Mouse (Mus musculus): Measurements from ENCODE around the gene Vps35l. TPM values are rescaled to one million over a fixed set of nuclear protein-coding genes. Genes with fewer than 3 reads are reported as not detected.

The Vps35l gene
- polyA plus RNA-seq, 1 experiment from 2014 or later, result 98.2 TPM

- no peak overlapping the region for H3K9ac ChIP-seq
- peaks cover 36% of the 10 kb centered on the region for H3K36me3 ChIP-seq
- H3K4me1 ChIP-seq, result peaks cover 8% of the 10 kb centered on the region; the same call in 1 of the 2 replicates
- 81% methylated on average over 5 of the region's 5 CpGs for WGBS
- H3K27ac ChIP-seq, result no peak overlapping the region
- no peaks in the 10 kb centered on the region for H3K9me3 ChIP-seq (replicated peaks)
- H3K4me2 ChIP-seq (replicated peaks), result no peak overlapping the region
- H3K27me3 ChIP-seq, result no peaks in the 10 kb centered on the region
- H3K4me3 ChIP-seq, result no peak overlapping the region
- ATAC-seq (ENCODE audit: low FRiP score), result peak; percentile 35; the same call in 1 of the 2 replicates
Measured at GRCm38 (mm10) chr7:118766834-118767224, 26.8 kb downstream of the Vps35l start.

DNA sequence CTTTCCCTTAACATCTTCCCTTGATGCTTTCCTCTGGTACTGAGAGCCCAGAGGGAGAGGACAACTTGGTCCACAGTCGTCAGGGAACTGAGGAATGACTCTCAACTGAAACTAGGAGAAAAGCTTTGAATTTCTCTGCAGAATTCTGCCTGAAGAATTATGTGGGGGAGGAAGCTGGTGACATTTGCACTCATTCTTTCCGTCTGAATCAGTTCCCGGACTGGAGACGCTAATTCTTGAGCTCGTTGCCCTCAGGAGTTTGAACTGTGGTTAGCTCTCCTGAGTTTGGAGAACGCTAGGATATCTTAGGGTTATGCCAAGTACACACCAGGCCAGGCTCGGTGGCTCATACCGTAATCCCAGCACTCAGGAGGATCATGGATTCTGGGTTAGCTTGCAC is 29.2 kb downstream of the Vps35l start:
- peaks cover 23% of the 10 kb centered on the region for H3K36me3 ChIP-seq
- no peak overlapping the region for H3K27ac ChIP-seq
- 88% methylated on average over 8 of the region's 8 CpGs for WGBS
- no peak overlapping the region for H3K9ac ChIP-seq
- no peak for ATAC-seq (ENCODE audit: low FRiP score)
- no peaks in the 10 kb centered on the region for H3K27me3 ChIP-seq
- H3K4me3 ChIP-seq, result no peak overlapping the region
- no peaks in the 10 kb centered on the region for H3K9me3 ChIP-seq (replicated peaks)
- peaks cover 8% of the 10 kb centered on the region; the same call in 1 of the 2 replicates for H3K4me1 ChIP-seq
- H3K4me2 ChIP-seq (replicated peaks), result no peak overlapping the region

DNA sequence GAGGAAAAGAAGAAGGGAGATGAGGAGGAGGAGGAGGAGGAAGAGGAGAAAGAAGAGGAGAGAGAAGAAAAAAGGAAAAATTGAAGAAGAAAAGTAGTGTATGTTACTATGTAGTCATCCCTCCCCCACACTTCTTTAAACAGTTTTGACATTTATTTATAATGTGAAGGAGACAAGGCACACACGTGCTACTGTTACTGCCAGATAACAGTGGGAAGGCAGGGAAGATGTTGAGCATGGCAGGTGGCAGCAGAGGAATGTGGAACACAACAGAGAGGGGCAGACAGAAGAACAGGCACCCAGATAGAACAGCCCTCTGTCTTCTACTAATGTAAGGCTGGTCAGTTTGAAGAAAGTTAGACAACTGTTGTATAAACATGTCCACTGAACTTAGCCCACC is 29.6 kb downstream of the Vps35l start:
- no peak overlapping the region for H3K9ac ChIP-seq
- H3K9me3 ChIP-seq (replicated peaks), result no peaks in the 10 kb centered on the region
- no peaks in the 10 kb centered on the region for H3K27me3 ChIP-seq
- H3K27ac ChIP-seq, result no peak overlapping the region
- H3K4me3 ChIP-seq, result no peak overlapping the region
- WGBS, result 42% methylated on average over 1 of the region's 1 CpGs
- peaks cover 8% of the 10 kb centered on the region; the same call in 1 of the 2 replicates for H3K4me1 ChIP-seq
- peaks cover 19% of the 10 kb centered on the region for H3K36me3 ChIP-seq
- H3K4me2 ChIP-seq (replicated peaks), result no peak overlapping the region
- ATAC-seq (ENCODE audit: low FRiP score), result no peak

GRCm38 (mm10) chr7:118773027-118773426 is 33.0 kb downstream of the Vps35l start:
- 0 out of 2 replicates have a peak, but pooled peaks cover 5% of the 10 kb centered on the region for H3K4me1 ChIP-seq
- H3K36me3 ChIP-seq, result peaks cover 30% of the 10 kb centered on the region
- no peak for ATAC-seq (ENCODE audit: low FRiP score)
- no peaks in the 10 kb centered on the region for H3K27me3 ChIP-seq
- H3K4me3 ChIP-seq, result no peak overlapping the region
- H3K4me2 ChIP-seq (replicated peaks), result no peak overlapping the region
- no peaks in the 10 kb centered on the region for H3K9me3 ChIP-seq (replicated peaks)
- no peak overlapping the region for H3K9ac ChIP-seq
- 89% methylated on average over 12 of the region's 12 CpGs for WGBS
- H3K27ac ChIP-seq, result no peak overlapping the region

- 89% methylated on average over 7 of the region's 7 CpGs for WGBS
- Histone ChIP-seq H3K4me2 (replicated peaks) (no peak overlapping the region), H3K4me1 (0 out of 2 replicates have a peak, but pooled peaks cover 7% of the 10 kb centered on the region), H3K9ac (peak overlapping the region; percentile 5; the same call in 1 of the 2 replicates), H3K4me3 (no peak overlapping the region), H3K27me3 (no peaks in the 10 kb centered on the region), H3K9me3 (replicated peaks) (no peaks in the 10 kb centered on the region), H3K36me3 (peaks cover 42% of the 10 kb centered on the region), H3K27ac (peak overlapping the region; percentile 17; the same call in 1 of the 2 replicates)
- no peak for ATAC-seq (ENCODE audit: low FRiP score)
Measured at GRCm38 (mm10) chr7:118775991-118776390, 36.0 kb downstream of the Vps35l start.

- Histone ChIP-seq H3K27me3 (no peaks in the 10 kb centered on the region), H3K4me1 (0 out of 2 replicates have a peak, but pooled peaks cover 7% of the 10 kb centered on the region), H3K4me2 (replicated peaks) (no peak overlapping the region), H3K36me3 (peaks cover 47% of the 10 kb centered on the region), H3K4me3 (no peak overlapping the region), H3K9ac (peak overlapping the region; percentile 5; the same call in 1 of the 2 replicates), H3K27ac (no peak overlapping the region), H3K9me3 (replicated peaks) (no peaks in the 10 kb centered on the region)
- 79% methylated on average over 9 of the region's 9 CpGs for WGBS
- no peak for ATAC-seq (ENCODE audit: low FRiP score)
Measured at GRCm38 (mm10) chr7:118776491-118776890, 36.5 kb downstream of the Vps35l start.

GRCm38 (mm10) chr7:118777598-118778394 is 37.8 kb downstream of the Vps35l start:
- WGBS, result 82% methylated on average over 10 of the region's 10 CpGs
- H3K4me3 ChIP-seq, result no peak overlapping the region
- H3K27ac ChIP-seq, result no peak overlapping the region; the same call in 1 of the 2 replicates
- 0 out of 2 replicates have a peak, but pooled peaks cover 7% of the 10 kb centered on the region for H3K4me1 ChIP-seq
- H3K27me3 ChIP-seq, result no peaks in the 10 kb centered on the region
- H3K4me2 ChIP-seq (replicated peaks), result no peak overlapping the region
- H3K36me3 ChIP-seq, result peaks cover 50% of the 10 kb centered on the region
- no peak for ATAC-seq (ENCODE audit: low FRiP score)
- H3K9me3 ChIP-seq (replicated peaks), result no peaks in the 10 kb centered on the region
- H3K9ac ChIP-seq, result no peak overlapping the region

DNA sequence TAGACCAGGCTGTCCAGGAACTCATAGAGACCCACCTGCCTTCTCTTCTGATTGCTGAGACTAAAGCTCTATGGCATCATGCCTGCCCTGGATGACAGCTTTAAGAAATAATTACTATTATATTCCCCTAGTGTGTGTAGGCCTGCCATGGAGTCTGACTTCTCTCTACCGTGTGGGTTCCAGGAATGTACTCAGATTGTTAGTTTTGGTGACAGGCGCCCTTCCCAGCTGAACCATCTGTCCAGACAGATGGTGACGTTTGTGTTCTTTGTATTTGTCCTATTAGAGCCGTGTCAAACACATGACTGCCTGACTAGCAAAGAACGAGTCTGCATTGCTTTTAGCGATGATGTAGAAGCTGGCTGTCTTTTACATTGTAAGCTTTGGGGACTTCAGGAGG is 38.5 kb downstream of the Vps35l start:
- Histone ChIP-seq H3K27me3 (no peaks in the 10 kb centered on the region), H3K9ac (no peak overlapping the region), H3K4me3 (no peak overlapping the region), H3K4me1 (0 out of 2 replicates have a peak, but pooled peaks cover 7% of the 10 kb centered on the region), H3K4me2 (replicated peaks) (no peak overlapping the region), H3K27ac (no peak overlapping the region), H3K9me3 (replicated peaks) (no peaks in the 10 kb centered on the region), H3K36me3 (peaks cover 52% of the 10 kb centered on the region)
- ATAC-seq (ENCODE audit: low FRiP score), result peak; percentile 33; the same call in 1 of the 2 replicates
- WGBS, result 49% methylated on average over 6 of the region's 6 CpGs

DNA sequence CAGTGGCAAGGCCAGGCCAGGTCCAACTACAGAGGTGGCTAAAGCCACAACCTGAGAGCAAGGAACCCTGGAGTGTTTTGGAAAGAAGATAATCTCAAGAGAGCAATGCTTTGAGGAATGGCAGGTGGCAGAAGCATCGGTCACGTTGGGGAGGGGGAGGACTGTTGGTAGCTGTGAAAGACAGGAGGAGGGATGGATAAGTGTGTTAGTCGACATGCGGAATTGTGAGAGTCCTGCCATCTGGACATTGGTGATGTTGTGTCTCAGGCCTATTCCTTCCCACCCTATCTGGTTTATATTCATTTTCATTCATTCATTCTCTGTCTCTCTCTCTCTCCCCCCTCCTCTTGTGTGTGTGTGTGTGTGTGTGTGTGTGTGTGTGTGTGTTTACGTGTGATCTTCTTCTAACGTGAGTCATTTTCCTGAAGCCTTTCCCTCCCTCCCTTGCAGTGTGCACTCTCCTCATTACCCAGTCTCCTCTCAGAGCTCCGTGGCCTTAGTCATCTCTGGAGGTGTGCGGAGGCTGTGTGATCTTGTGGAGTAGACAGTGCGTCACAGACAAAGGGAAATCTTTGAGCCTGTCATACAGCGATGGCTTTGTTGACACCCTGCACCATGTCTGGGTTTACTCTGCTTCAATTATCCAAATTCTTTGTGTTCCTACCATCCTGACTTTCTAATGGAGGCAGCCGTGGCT is 43.4 kb downstream of the Vps35l start:
- no peaks in the 10 kb centered on the region for H3K9me3 ChIP-seq (replicated peaks)
- no peaks in the 10 kb centered on the region for H3K27me3 ChIP-seq
- H3K27ac ChIP-seq, result no peak overlapping the region
- peaks cover 35% of the 10 kb centered on the region for H3K36me3 ChIP-seq
- 90% methylated on average over 11 of the region's 11 CpGs for WGBS
- H3K9ac ChIP-seq, result no peak overlapping the region
- H3K4me2 ChIP-seq (replicated peaks), result no peak overlapping the region
- H3K4me3 ChIP-seq, result no peak overlapping the region
- H3K4me1 ChIP-seq, result 0 out of 2 replicates have a peak, but pooled peaks cover 3% of the 10 kb centered on the region
- no peak for ATAC-seq (ENCODE audit: low FRiP score)

DNA sequence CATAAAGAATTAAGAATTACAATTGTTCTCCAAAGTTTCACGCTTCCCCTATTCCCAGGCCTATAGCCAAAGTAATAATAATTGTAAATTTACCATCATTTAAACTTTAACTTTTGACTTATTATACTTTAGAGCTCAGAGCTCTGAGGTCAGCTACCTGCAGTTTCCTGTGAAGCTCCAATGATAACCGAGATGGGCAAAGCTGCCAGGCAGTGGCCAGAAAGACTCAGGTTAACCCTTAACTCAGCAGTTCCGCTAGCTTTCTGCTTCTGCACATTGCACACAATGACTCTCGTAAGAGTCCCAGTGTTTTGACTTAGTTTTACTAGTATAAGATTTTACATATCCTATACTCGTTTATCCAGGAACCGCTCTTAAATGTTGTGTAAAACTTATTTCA is 46.1 kb downstream of the Vps35l start:
- no peak overlapping the region for H3K4me2 ChIP-seq (replicated peaks)
- H3K36me3 ChIP-seq, result peaks cover 30% of the 10 kb centered on the region
- no peak overlapping the region for H3K4me3 ChIP-seq
- no peak overlapping the region for H3K9ac ChIP-seq
- no peaks in the 10 kb centered on the region for H3K27me3 ChIP-seq
- H3K9me3 ChIP-seq (replicated peaks), result no peaks in the 10 kb centered on the region
- WGBS, result 89% methylated on average over 6 of the region's 6 CpGs
- no peak overlapping the region for H3K27ac ChIP-seq
- no peaks in the 10 kb centered on the region for H3K4me1 ChIP-seq
- no peak for ATAC-seq (ENCODE audit: low FRiP score)

GRCm38 (mm10) chr7:118787326-118787725 is 47.3 kb downstream of the Vps35l start:
- no peaks in the 10 kb centered on the region for H3K9me3 ChIP-seq (replicated peaks)
- H3K4me1 ChIP-seq, result no peaks in the 10 kb centered on the region
- no peak overlapping the region for H3K4me2 ChIP-seq (replicated peaks)
- H3K27me3 ChIP-seq, result no peaks in the 10 kb centered on the region
- H3K4me3 ChIP-seq, result no peak overlapping the region
- no peak overlapping the region for H3K9ac ChIP-seq
- 88% methylated on average over 5 of the region's 5 CpGs for WGBS
- ATAC-seq (ENCODE audit: low FRiP score), result no peak
- H3K27ac ChIP-seq, result no peak overlapping the region
- H3K36me3 ChIP-seq, result peaks cover 33% of the 10 kb centered on the region

GRCm38 (mm10) chr7:118788481-118788880 is 48.5 kb downstream of the Vps35l start:
- Histone ChIP-seq H3K36me3 (peaks cover 40% of the 10 kb centered on the region), H3K4me2 (replicated peaks) (no peak overlapping the region), H3K9me3 (replicated peaks) (no peaks in the 10 kb centered on the region), H3K9ac (no peak overlapping the region), H3K27ac (no peak overlapping the region), H3K27me3 (no peaks in the 10 kb centered on the region), H3K4me3 (no peak overlapping the region), H3K4me1 (no peaks in the 10 kb centered on the region)
- WGBS, result 62% methylated on average over 7 of the region's 7 CpGs
- no peak for ATAC-seq (ENCODE audit: low FRiP score)
